Mouse (Mus musculus) heart, embryonic 11.5 days (tissue): ENCODE results near the gene Nostrin. TPM values are rescaled to one million over a fixed set of nuclear protein-coding genes. Genes with fewer than 3 reads are reported as not detected.

Experiments used
- ATAC-seq: fragments of 200-750 bp; cut with Nextera tagmentation; replicated peaks from 2 replicates; pipeline ENCODE4 v1.8.0; 2017; ENCODE audit warnings: moderate library complexity; ENCODE audit not compliant: insufficient number of reproducible peaks, low FRiP score, low TSS enrichment
- H3K27ac ChIP-seq: fragments of 300-500 bp; sonication (generic); 2 replicates; pipeline ENCODE4 v1.5.1; 2014; ENCODE audit warnings: mild to moderate bottlenecking, low read depth, low read length
- H3K27me3 ChIP-seq: fragments of 300-500 bp; sonication (generic); 2 replicates; pipeline ENCODE4 v1.6.1; 2014; ENCODE audit warnings: mild to moderate bottlenecking, low read length, mixed read lengths; ENCODE audit not compliant: control insufficient read depth, insufficient read depth
- H3K36me3 ChIP-seq: fragments of 300-500 bp; sonication (generic); 2 replicates; pipeline ENCODE4 v1.6.1; 2014; ENCODE audit warnings: mild to moderate bottlenecking, low read length, moderate library complexity, mixed read lengths; ENCODE audit not compliant: control insufficient read depth, insufficient read depth
- H3K4me1 ChIP-seq: fragments of 300-500 bp; sonication (generic); 2 replicates; pipeline ENCODE4 v1.6.1; 2014; ENCODE audit warnings: low read length; ENCODE audit not compliant: control insufficient read depth, insufficient read depth
- H3K4me2 ChIP-seq: fragments of 300-500 bp; sonication (generic); 2 replicates; pipeline ENCODE4 v1.6.1; 2014; ENCODE audit warnings: mild to moderate bottlenecking, moderate library complexity
- H3K4me3 ChIP-seq: fragments of 300-500 bp; sonication (generic); 2 replicates; pipeline ENCODE4 v1.5.1; 2014; ENCODE audit warnings: low read depth, low read length
- H3K9ac ChIP-seq: fragments of 300-500 bp; sonication (generic); 2 replicates; pipeline ENCODE4 v1.6.1; 2014; ENCODE audit warnings: mild to moderate bottlenecking, low read depth, low read length, moderate library complexity
- H3K9me3 ChIP-seq: fragments of 300-500 bp; sonication (generic); replicated peaks from 2 replicates; pipeline ENCODE4 v1.6.1; 2016; ENCODE audit warnings: low read length; ENCODE audit not compliant: control insufficient read depth
- WGBS: fragments of 180-500 bp; shearing (Covaris S2); extraction: QIAGEN DNeasy Blood & Tissue Kit; methylation state at CpG from one replicate; pipeline ENCODE4 v1.1.7; 2014; ENCODE audit not compliant: insufficient replicate concordance; 5-methylcytosine and 5-hydroxymethylcytosine counted together
- polyA plus RNA-seq: library from polyadenylated mRNA; unstranded; fragments of >200 nt; fragmentation: Nextera tagmentation; extraction: Ambion mirVana; gene quantifications from 2 replicates; pipeline ENCODE4 v1.2.1, GENCODE M21; 2014

The Nostrin gene
- polyA plus RNA-seq, 1 experiment from 2014 or later: 3.5 TPM

DNA sequence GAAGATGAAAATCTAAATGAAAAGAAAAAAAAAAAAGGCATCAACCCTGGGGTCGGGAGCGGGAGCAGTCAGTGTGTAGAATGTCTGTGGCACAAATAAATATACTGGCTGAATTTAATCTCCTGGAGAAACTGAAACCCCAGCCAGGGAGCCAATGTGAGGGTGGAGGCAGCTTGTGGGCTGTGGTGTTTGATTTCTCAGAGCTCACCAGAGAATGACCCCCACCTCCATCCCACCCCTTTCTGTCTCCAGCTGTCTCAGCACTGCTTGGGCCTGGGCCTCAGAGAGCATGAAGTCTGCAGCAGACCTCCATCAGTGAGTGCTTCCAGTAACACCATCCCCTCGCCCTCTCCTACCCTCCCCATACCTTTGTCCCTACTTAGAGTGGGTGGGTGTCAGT lies 20.3 kb downstream of the Nostrin start:
- no peak overlapping the region for H3K27ac ChIP-seq
- 52% methylated on average over 3 of the region's 3 CpGs for WGBS

GRCm38 (mm10) chr2:69156283-69156682 lies 20.7 kb downstream of the Nostrin start:
- Histone ChIP-seq H3K27me3 (no peaks in the 10 kb centered on the region), H3K27ac (no peak overlapping the region), H3K4me1 (no peaks in the 10 kb centered on the region), H3K9me3 (no peaks in the 10 kb centered on the region), H3K9ac (no peak overlapping the region), H3K36me3 (no peaks in the 10 kb centered on the region), H3K4me3 (no peak overlapping the region), H3K4me2 (no peak overlapping the region)
- ATAC-seq: no peak
- 47% methylated on average over 7 of the region's 7 CpGs for WGBS

More for the DNA sequence above, 20.3 kb downstream of the Nostrin start:
- ATAC-seq: no peak
- H3K4me3 ChIP-seq: no peak overlapping the region
- H3K9ac ChIP-seq: no peak overlapping the region
- H3K27me3 ChIP-seq: no peaks in the 10 kb centered on the region
- no peaks in the 10 kb centered on the region for H3K4me1 ChIP-seq
- no peaks in the 10 kb centered on the region for H3K9me3 ChIP-seq
- H3K4me2 ChIP-seq: no peak overlapping the region
- no peaks in the 10 kb centered on the region for H3K36me3 ChIP-seq

DNA sequence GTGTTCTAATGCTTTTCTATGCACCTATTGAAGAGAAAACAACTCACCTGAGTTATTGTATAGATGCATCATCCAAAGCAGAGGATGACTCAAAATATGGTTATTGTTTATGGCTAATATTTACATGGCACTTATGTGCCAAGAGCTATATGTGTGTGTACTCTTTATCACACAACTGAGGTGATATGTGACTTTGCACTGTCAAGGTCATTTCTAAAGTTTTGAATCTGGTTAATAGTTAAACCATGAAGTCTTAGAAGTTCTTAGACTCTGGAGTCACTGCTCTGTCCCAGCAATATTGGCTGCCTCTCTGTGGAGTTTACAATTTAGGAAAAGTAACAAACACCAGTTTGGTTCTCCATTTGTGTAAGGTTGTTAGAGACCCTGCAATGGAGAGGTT lies 23.3 kb downstream of the Nostrin start:
- H3K9ac ChIP-seq: no peak overlapping the region
- 0 out of 2 replicates have a peak, but pooled peaks cover 6% of the 10 kb centered on the region for H3K4me1 ChIP-seq
- H3K36me3 ChIP-seq: no peaks in the 10 kb centered on the region
- no peak overlapping the region for H3K4me3 ChIP-seq
- H3K9me3 ChIP-seq: no peaks in the 10 kb centered on the region
- no peak overlapping the region for H3K27ac ChIP-seq
- H3K27me3 ChIP-seq: no peaks in the 10 kb centered on the region
- ATAC-seq: no peak
- H3K4me2 ChIP-seq: no peak overlapping the region

DNA sequence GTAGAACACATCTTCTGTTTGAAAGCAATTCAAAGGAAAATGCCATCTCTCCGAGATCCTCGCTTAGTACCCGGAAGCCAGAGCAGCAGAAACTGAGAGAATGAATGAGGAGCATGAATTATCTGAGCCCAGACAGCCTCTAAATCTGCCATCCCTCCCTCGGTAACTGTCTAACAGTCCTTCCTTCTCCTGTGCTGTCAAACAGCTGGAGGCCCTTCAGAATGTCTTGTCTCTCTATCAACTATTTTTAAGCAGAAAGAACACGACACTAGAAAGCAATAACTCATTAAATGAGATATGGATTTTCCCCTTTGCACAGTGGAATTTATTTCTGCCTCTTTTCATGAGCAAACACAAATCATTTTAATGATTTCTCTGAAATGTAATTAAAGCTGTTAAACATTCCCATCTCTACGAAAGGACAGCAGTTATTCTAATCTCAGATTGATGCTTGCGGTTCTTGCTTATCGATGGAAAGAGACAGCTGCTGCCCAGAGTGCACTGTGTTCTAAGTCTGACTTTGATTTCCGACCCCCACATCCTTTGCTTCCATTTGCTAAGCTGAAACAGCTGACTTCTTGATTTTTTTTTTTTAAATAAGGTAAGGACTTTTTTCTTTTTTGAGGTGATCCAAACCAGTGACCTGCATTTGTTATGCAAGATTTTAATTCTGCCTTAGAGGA lies 34.9 kb downstream of the Nostrin start:
- Histone ChIP-seq H3K27me3 (no peaks in the 10 kb centered on the region), H3K4me1 (no peaks in the 10 kb centered on the region), H3K9ac (no peak overlapping the region), H3K9me3 (no peaks in the 10 kb centered on the region), H3K36me3 (no peaks in the 10 kb centered on the region), H3K27ac (no peak overlapping the region), H3K4me3 (no peak overlapping the region), H3K4me2 (no peak overlapping the region)
- 70% methylated on average over 9 of the region's 9 CpGs for WGBS
- ATAC-seq: no peak

DNA sequence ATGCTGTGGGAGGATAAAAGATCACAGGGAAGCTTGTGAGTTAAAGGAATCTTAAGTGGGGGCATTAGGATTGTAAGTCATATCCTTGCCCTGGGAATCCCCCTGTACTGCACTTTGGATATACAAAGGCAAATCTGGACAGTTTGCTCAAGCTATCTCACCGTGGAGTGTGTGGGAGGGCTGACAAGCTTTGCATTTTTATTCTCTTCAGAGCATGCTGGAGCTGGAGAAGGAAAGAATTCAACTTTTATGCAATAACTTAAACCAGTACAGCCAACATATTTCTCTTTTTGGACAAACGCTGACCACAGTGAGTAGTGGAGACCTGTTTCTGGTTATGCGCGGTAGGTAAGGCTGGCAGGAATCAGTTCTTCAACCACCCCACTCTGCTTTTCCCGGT lies 39.7 kb downstream of the Nostrin start:
- Histone ChIP-seq H3K27me3 (no peaks in the 10 kb centered on the region), H3K36me3 (no peaks in the 10 kb centered on the region), H3K9me3 (no peaks in the 10 kb centered on the region), H3K4me2 (no peak overlapping the region), H3K4me3 (no peak overlapping the region), H3K9ac (no peak overlapping the region), H3K4me1 (no peaks in the 10 kb centered on the region), H3K27ac (no peak overlapping the region)
- no peak for ATAC-seq
- 73% methylated on average over 5 of the region's 5 CpGs for WGBS

- Histone ChIP-seq H3K36me3 (no peaks in the 10 kb centered on the region), H3K27me3 (no peaks in the 10 kb centered on the region), H3K4me2 (no peak overlapping the region), H3K9me3 (no peaks in the 10 kb centered on the region), H3K27ac (no peak overlapping the region), H3K4me3 (no peak overlapping the region), H3K9ac (no peak overlapping the region), H3K4me1 (no peaks in the 10 kb centered on the region)
- 91% methylated on average over 4 of the region's 4 CpGs for WGBS
- no peak for ATAC-seq
Measured at GRCm38 (mm10) chr2:69179721-69180120, 44.1 kb downstream of the Nostrin start.

DNA sequence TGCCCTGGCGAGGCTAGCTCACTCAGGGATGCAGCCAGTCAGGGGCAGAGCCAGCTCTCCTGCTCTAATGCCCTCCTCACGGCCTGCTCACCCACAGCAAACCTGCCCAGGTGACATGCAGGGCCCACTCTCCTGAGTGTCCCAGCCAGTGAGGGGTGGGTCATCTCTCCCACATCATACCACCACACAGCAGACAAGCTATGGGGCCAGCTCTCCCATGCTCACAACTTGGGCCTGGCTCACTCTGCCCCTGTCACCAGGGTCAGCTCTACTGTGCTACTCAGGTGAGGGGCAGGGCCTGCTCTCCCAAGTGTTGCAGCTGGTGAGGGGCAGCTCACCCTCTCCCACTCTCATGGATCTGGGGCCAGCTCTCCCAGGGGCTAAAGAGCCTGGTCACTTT lies 52.4 kb downstream of the Nostrin start:
- Histone ChIP-seq H3K9ac (no peak overlapping the region), H3K4me3 (no peak overlapping the region), H3K4me2 (no peak overlapping the region), H3K27me3 (no peaks in the 10 kb centered on the region), H3K36me3 (no peaks in the 10 kb centered on the region), H3K9me3 (no peaks in the 10 kb centered on the region), H3K27ac (no peak overlapping the region), H3K4me1 (no peaks in the 10 kb centered on the region)
- 88% methylated on average over 2 of the region's 2 CpGs for WGBS
- peak; percentile 39; the same call in 1 of the 2 replicates for ATAC-seq

DNA sequence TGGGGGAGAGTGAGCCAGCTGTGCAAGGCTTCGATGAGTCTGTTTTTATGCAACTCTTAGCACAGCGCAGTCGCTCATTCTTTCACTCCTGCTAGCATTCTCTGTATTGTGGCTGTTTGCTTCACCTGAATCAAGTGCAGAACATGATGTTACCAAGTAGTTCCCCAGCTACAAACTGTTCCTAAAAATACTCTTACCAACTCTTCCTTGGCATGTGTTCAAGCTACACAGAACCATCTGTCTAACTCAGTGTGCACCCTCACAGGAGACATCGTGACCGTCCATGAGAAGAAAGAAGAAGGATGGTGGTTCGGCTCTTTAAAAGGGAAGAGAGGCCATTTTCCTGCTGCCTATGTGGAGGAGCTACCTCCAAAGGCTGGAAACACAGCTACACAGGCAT lies 53.1 kb downstream of the Nostrin start:
- no peak overlapping the region for H3K9ac ChIP-seq
- H3K27me3 ChIP-seq: no peaks in the 10 kb centered on the region
- WGBS: 82% methylated on average over 6 of the region's 6 CpGs
- no peak overlapping the region for H3K27ac ChIP-seq
- no peak overlapping the region for H3K4me3 ChIP-seq
- no peak for ATAC-seq
- H3K36me3 ChIP-seq: peaks cover 7% of the 10 kb centered on the region
- H3K9me3 ChIP-seq: no peaks in the 10 kb centered on the region
- H3K4me1 ChIP-seq: no peaks in the 10 kb centered on the region
- H3K4me2 ChIP-seq: no peak overlapping the region

DNA sequence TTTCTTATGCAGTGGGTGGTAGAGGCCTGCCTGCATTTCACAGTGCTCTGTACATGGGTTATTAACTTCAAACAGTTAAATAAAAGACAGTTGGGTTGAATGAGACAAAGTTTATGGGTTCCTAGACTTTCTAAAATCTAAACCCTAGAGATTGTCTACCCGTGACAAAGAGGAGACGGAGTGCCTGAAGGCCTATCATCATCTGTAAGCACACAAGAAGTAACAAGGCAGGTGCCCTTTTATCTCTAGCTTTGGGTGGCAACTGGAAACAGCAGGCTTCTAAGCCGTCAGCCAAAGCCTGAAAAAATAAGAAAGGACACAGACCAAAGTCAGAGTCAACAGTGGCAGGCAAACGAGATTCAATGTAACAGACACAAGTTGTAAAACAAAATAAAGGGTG lies 53.6 kb downstream of the Nostrin start:
- Histone ChIP-seq H3K27ac (no peak overlapping the region), H3K4me3 (no peak overlapping the region), H3K9me3 (no peaks in the 10 kb centered on the region), H3K36me3 (peaks cover 11% of the 10 kb centered on the region), H3K9ac (no peak overlapping the region), H3K4me2 (no peak overlapping the region), H3K27me3 (no peaks in the 10 kb centered on the region), H3K4me1 (no peaks in the 10 kb centered on the region)
- WGBS: 70% methylated on average over 4 of the region's 4 CpGs
- ATAC-seq: no peak
